Mouse (Mus musculus) liver, embryonic 16.5 days (tissue): ENCODE data around the gene Apoc3. TPM values are rescaled to one million over a fixed set of nuclear protein-coding genes. Genes with fewer than 3 reads are reported as not detected.

Experiments used
- ATAC-seq: fragments of 200-750 bp; cut with Nextera tagmentation; 2 replicates; pipeline ENCODE4 v1.8.0; 2017; ENCODE audit warnings: low read depth, mild to moderate bottlenecking, moderate number of reproducible peaks, moderate library complexity
- H3K27ac ChIP-seq: fragments of 300-500 bp; sonication (generic); 2 replicates; pipeline ENCODE4 v1.5.1; 2014; ENCODE audit warnings: mild to moderate bottlenecking, low read length
- H3K27me3 ChIP-seq: fragments of 300-500 bp; sonication (generic); 2 replicates; pipeline ENCODE4 v1.6.1; 2014; ENCODE audit warnings: low read depth, low read length, mixed read lengths; ENCODE audit not compliant: control insufficient read depth, insufficient read depth
- H3K36me3 ChIP-seq: fragments of 300-500 bp; sonication (generic); 2 replicates; pipeline ENCODE4 v1.6.1; 2014; ENCODE audit warnings: mild to moderate bottlenecking; ENCODE audit not compliant: control insufficient read depth, insufficient read depth
- H3K4me1 ChIP-seq: fragments of 300-500 bp; sonication (generic); 2 replicates; pipeline ENCODE4 v1.6.1; 2014; ENCODE audit warnings: low read depth, low read length, mixed read lengths; ENCODE audit not compliant: control insufficient read depth
- H3K4me2 ChIP-seq: fragments of 300-500 bp; sonication (generic); 2 replicates; pipeline ENCODE4 v1.6.1; 2014; ENCODE audit warnings: low read depth, low read length, mixed read lengths
- H3K4me3 ChIP-seq: fragments of 300-500 bp; sonication (generic); 2 replicates; pipeline ENCODE4 v1.5.1; 2014; ENCODE audit warnings: low read depth, mild to moderate bottlenecking, low read length
- H3K9ac ChIP-seq: fragments of 300-500 bp; sonication (generic); 2 replicates; pipeline ENCODE4 v1.6.1; 2014; ENCODE audit warnings: low read depth, low read length
- H3K9me3 ChIP-seq: fragments of 300-500 bp; sonication (generic); replicated peaks from 2 replicates; pipeline ENCODE4 v1.6.1; 2016; ENCODE audit warnings: low read length; ENCODE audit not compliant: control insufficient read depth
- WGBS: fragments of 180-500 bp; shearing (Covaris S2); extraction: QIAGEN DNeasy Blood & Tissue Kit; methylation state at CpG from one replicate; pipeline ENCODE4 v1.1.7; 2014; ENCODE audit not compliant: insufficient replicate concordance; 5-methylcytosine and 5-hydroxymethylcytosine counted together
- polyA plus RNA-seq: library from polyadenylated mRNA; unstranded; fragments of >200 nt; fragmentation: Nextera tagmentation; extraction: Ambion mirVana; gene quantifications from 2 replicates; pipeline ENCODE4 v1.2.1, GENCODE M21; 2015

Gene Apoc3
- polyA plus RNA-seq, 1 experiment from 2014 or later: 14.0 TPM

DNA sequence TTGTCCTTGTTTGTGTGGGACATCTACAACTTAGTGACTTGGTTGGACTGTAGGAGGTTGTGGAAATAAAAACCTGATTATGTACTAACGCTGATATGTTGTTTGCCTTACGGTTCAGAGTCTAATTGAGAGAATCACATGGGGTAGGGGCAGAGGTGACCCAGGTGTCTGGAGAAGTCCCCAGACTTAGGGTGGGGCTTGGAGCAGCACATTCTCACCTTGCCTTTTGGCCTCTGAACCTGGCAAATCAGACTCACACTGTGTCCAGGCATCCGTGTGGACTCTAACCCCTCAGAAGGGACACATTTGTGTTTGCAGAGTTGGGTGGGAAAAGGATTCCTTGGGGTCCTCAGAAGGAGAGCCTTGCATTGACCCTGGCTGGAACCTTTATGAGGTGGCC lies 11.3 kb downstream of the Apoc3 start:
- H3K27ac ChIP-seq: peak overlapping the region; percentile 35; the same call in 1 of the 2 replicates
- H3K9me3 ChIP-seq: no peaks in the 10 kb centered on the region
- H3K36me3 ChIP-seq: no peaks in the 10 kb centered on the region
- H3K4me3 ChIP-seq: no peak overlapping the region
- H3K4me1 ChIP-seq: peaks cover 4% of the 10 kb centered on the region
- H3K4me2 ChIP-seq: no peak overlapping the region
- H3K27me3 ChIP-seq: no peaks in the 10 kb centered on the region
- 59% methylated on average over 3 of the region's 3 CpGs for whole genome bisulfite sequencing
- no peak overlapping the region for H3K9ac ChIP-seq
- ATAC-seq: no peak

DNA sequence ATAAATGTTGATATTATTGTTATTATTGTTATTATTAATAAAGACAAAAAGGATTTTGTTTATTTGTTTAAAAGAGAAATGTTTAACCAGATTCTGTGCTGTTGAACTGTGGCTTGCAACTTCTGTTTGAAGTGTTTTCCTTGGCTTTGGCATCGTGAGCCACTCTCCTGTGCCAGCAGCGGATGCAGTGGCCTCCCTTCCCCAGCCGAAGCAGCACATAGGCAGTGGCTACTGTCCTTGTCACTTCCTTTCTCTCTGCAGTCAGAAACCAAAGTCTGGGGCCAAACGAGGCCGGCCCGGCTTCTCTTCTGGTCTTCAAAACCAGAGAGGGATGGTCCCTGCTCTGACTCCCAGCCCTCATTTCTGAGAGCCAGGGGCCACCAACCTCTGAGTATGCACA lies 12.3 kb downstream of the Apoc3 start:
- Histone ChIP-seq H3K4me2 (no peak overlapping the region), H3K36me3 (no peaks in the 10 kb centered on the region), H3K9me3 (no peaks in the 10 kb centered on the region), H3K27ac (no peak overlapping the region), H3K9ac (no peak overlapping the region), H3K4me1 (peaks cover 4% of the 10 kb centered on the region), H3K27me3 (no peaks in the 10 kb centered on the region), H3K4me3 (no peak overlapping the region)
- WGBS: 55% methylated on average over 6 of the region's 6 CpGs
- no peak for ATAC-seq

DNA sequence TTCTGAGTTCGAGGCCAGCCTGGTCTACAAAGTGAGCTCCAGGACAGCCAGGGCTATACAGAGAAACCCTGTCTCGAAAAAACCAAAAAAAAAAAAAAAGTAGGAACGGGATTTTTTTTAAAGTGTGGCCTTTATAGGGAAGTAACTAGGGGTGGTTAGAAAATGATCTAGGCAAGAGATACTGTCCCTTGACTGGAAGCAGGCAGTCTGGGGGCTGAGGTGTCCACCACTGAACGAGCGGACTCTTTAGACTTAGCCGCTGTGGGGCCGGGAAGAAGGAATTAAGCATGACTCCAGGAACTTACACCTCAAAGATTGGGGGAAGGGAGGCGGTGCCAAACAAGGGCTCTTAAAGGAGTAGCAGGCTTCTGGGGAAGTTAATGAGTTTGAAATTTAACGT lies 17.3 kb downstream of the Apoc3 start:
- peaks cover 31% of the 10 kb centered on the region for H3K4me1 ChIP-seq
- no peak overlapping the region for H3K4me3 ChIP-seq
- no peak overlapping the region for H3K27ac ChIP-seq
- H3K4me2 ChIP-seq: no peak overlapping the region
- H3K9me3 ChIP-seq: no peaks in the 10 kb centered on the region
- no peak for ATAC-seq
- H3K36me3 ChIP-seq: no peaks in the 10 kb centered on the region
- no peak overlapping the region for H3K9ac ChIP-seq
- H3K27me3 ChIP-seq: no peaks in the 10 kb centered on the region
- WGBS: 51% methylated on average over 9 of the region's 9 CpGs

DNA sequence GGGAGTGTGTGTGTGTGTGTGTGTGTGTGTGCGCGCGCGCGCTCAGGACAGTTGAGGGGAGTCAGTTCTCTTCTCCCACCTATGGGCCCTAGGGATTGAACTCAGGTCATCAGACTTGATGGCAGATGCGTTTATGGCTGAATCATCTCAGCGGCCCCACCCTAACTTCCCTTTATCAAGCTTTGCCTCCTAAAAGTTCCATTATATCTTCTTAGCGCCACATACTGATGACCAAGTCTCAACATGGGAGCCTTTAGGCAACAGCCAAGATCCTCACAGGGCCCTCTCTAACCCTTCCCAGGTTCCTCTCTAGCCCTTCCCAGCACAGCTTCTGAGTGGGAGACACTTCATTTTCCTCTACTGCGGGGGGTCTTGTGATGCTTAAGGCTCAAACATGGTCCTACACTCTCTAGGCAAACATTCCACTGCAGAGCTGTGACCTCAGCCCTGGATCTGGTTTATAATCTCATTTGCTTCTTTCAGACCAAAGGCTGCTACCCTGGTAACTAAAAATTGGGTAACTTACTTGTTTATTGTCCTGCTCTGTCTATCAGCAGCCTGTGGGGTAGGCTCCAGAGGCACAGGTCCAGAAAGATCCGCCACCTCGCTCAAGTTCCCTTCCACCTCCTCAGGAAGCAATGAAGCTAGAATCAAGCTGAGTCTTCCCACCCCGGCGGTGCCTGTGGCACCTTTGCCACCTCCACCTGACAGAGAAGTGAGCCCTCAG lies 18.5 kb downstream of the Apoc3 start:
- Histone ChIP-seq H3K27me3 (no peaks in the 10 kb centered on the region), H3K9ac (no peak overlapping the region), H3K9me3 (no peaks in the 10 kb centered on the region), H3K4me1 (peaks cover 31% of the 10 kb centered on the region), H3K4me2 (no peak overlapping the region), H3K27ac (peak overlapping the region; percentile 70), H3K36me3 (no peaks in the 10 kb centered on the region), H3K4me3 (no peak overlapping the region)
- WGBS: 69% methylated on average over 13 of the region's 13 CpGs
- peak; percentile 48 for ATAC-seq

DNA sequence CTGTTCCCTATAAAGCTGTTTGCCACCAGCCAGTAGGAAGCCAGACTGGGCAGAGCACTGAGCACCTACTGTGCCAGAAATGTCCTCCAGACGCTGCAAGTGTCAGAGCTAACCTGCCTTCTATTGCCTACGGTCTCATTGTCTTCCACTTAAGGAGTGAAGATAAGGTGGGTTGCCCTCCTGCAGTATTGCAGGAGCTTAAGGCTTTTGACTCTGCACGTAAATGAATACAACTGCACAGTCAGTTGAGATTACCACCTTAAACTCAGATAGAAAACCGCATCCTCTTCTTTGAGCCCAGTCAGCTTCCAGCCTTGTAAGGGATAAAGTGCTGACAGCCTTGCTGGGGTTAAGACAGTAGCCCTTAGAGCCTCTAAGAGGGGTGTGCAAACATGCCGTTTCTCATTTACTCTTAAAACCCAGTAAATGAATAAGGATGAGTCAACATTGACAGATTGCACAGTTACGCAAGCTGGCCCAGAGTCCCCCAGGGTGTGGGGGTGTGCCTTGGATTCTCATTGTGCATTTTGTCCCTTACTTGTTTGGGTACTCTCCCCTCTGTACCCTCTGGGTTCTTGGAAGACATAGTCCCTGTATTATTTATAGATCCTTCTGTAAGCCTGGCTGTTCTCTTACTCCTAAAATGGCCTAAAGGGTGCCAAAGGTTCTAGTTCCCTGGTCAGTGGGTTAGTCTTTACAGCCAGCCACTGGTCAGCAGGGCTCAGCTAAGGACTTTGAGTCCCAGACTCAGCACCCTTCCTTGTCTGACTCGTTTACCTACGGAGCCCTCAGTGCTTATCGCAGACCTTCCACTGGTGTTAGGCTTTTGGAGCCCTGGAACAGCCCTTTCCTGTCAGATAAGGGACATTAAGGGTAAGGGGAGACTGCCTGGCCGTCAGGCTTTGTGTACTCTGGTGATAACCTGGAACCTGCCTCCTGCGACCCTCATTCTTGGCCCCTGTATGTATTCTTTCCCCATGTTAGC lies 19.8 kb downstream of the Apoc3 start:
- peak; percentile 77 for ATAC-seq
- no peak overlapping the region for H3K4me3 ChIP-seq
- 14% methylated on average over 11 of the region's 11 CpGs for WGBS
- H3K27me3 ChIP-seq: no peaks in the 10 kb centered on the region
- no peaks in the 10 kb centered on the region for H3K9me3 ChIP-seq
- 0 out of 2 replicates have a peak overlapping the region, but pooled peaks have one; percentile 26 for H3K9ac ChIP-seq
- H3K27ac ChIP-seq: peak overlapping the region; percentile 70
- peak overlapping the region; percentile 28 for H3K4me2 ChIP-seq
- no peaks in the 10 kb centered on the region for H3K36me3 ChIP-seq
- H3K4me1 ChIP-seq: peaks cover 31% of the 10 kb centered on the region

DNA sequence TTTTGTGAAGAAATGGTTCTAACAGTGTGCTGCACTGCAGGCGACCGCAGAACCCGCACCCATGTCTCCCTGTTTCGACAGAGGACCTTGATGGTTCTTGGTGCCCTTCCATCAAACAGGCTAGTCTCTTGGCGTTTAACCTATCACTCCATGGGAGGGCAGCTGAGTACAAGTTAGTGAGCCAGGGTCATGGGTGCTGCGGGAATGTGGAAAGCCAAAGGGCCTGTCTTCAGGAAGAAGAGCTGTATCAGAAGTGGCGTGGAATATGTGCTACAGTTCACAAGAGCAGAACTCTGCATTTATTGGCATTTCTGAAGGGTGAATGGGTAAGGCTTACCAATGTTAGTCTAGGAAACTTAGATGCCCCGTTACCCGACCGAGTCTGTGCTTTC lies 20.5 kb downstream of the Apoc3 start:
- no peak overlapping the region for H3K9ac ChIP-seq

DNA sequence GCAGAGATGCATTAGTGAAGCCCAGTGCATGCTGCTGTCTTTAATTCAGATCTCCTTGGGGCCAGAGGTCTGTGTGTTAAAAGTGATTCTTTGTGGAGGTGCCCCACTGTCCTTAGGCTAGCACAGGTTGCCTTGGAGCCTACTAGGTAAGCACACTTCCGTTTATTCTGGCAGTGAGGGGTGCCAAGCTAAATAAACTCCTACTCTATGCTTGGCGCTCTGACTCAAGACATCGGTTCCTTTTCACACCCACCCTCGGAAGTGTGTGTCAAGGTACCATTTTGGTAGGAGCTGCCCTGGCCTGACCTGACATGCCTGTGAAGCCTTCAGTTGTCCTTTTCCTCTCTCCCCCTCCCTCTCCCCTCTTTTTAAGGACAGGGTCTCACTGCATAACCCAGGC lies 21.2 kb downstream of the Apoc3 start:
- H3K27ac ChIP-seq: no peak overlapping the region
- ATAC-seq: no peak

More for the DNA sequence above, 20.5 kb downstream of the Apoc3 start:
- Histone ChIP-seq H3K4me2 (0 out of 2 replicates have a peak overlapping the region, but pooled peaks have one; percentile 28), H3K9me3 (no peaks in the 10 kb centered on the region), H3K36me3 (no peaks in the 10 kb centered on the region), H3K27ac (peak overlapping the region; percentile 49), H3K27me3 (no peaks in the 10 kb centered on the region), H3K4me1 (peaks cover 31% of the 10 kb centered on the region), H3K4me3 (no peak overlapping the region)
- no peak for ATAC-seq
- WGBS: 64% methylated on average over 10 of the region's 10 CpGs

DNA sequence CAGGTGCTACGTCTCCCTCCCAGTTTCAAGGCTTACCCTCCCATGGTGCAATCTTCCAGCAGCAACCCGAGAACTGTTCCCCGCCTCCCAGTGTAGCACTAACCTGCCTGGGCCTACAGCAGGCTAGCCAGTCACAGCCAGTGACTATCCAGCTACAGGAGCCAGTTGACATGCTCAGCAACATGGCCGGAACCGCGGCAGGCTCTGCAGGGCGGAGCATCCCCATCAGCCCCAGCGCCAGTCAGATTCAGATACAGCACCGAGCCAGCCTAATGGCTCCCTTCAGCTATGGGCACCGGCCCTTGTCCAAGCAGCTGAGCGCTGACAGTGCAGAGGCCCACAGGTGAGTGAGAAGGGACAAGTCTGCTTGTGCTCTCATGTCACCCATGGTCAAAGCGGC lies 25.0 kb downstream of the Apoc3 start:
- Histone ChIP-seq H3K9me3 (no peaks in the 10 kb centered on the region), H3K36me3 (no peaks in the 10 kb centered on the region; the same call in 1 of the 2 replicates), H3K27me3 (no peaks in the 10 kb centered on the region), H3K9ac (no peak overlapping the region), H3K4me2 (no peak overlapping the region), H3K27ac (no peak overlapping the region), H3K4me1 (peaks cover 20% of the 10 kb centered on the region), H3K4me3 (no peak overlapping the region)
- ATAC-seq: no peak
- WGBS: 75% methylated on average over 12 of the region's 12 CpGs

More for the DNA sequence above, 21.2 kb downstream of the Apoc3 start:
- Histone ChIP-seq H3K36me3 (no peaks in the 10 kb centered on the region), H3K4me1 (peaks cover 31% of the 10 kb centered on the region), H3K9ac (no peak overlapping the region), H3K4me3 (no peak overlapping the region), H3K9me3 (no peaks in the 10 kb centered on the region), H3K4me2 (no peak overlapping the region), H3K27me3 (no peaks in the 10 kb centered on the region)
- 76% methylated on average over 4 of the region's 4 CpGs for WGBS
